ENCODE assay signal across 14 mouse cellular contexts in the genomic region with DNA sequence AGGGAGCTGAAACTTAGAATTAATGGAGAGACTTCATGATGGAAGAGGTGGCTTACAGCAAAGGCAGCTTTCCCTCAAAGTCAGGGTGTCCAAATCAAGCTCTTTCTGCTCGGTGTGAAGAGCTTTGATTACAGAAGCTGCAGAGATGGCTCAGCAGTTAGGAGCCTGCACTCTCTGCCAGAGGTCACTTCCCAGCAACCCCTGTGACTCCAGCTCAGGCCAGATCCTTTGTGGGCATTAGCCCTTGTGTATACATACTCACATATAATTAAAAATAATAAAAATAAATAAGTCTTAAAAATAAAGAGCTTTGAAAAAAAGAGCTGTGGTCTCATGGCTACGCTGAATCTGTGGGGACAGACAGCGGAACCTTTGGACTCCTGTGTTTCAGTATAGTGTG.
"Had no signal": no experiment of that assay in that cellular context is flagged by ENCODE, and none has a peak within 500 bp of the region (broad histone marks: within the 10 kb centered on the region; RNA-seq: fewer than 3 reads in every experiment).

No protein-coding gene starts in this region.

- H3K9ac ChIP-seq: limb, embryonic 13.5 days; liver, embryonic 12.5 days; lung, embryonic 14.5 days; neural tube, embryonic 15.5 days had no signal

- ATAC-seq: liver, embryonic 12.5 days had no signal

- DNase-seq: left cerebral cortex, postnatal 4 days; lung, embryonic 14.5 days; lung, postnatal 10 days; lung, postnatal 4 days; midbrain, embryonic 14.5 days; right cerebral cortex, adult 18-20 months; right cerebral cortex, postnatal 25 days; thymus, adult 18-20 months; thymus, postnatal 14 days had no signal

- H3K9me3 ChIP-seq: limb, embryonic 13.5 days; liver, embryonic 12.5 days; midbrain, embryonic 10.5 days; neural tube, embryonic 15.5 days had no signal

- H3K27me3 ChIP-seq: limb, embryonic 13.5 days; liver, embryonic 12.5 days; neural tube, embryonic 15.5 days had no signal

- H3K27ac ChIP-seq: limb, embryonic 13.5 days; liver, embryonic 12.5 days; midbrain, embryonic 10.5 days; neural tube, embryonic 15.5 days had no signal

- H3K36me3 ChIP-seq: limb, embryonic 13.5 days; liver, embryonic 12.5 days; midbrain, embryonic 10.5 days; neural tube, embryonic 15.5 days had no signal

- H3K4me3 ChIP-seq: limb, embryonic 13.5 days; liver, embryonic 12.5 days; midbrain, embryonic 10.5 days; myocyte; neural tube, embryonic 15.5 days had no signal

- H3K4me2 ChIP-seq: limb, embryonic 13.5 days; liver, embryonic 12.5 days; lung, embryonic 14.5 days; neural tube, embryonic 15.5 days had no signal
